Mouse (Mus musculus): ENCODE results near the gene Grm7.

Grm7 gene

GRCm38 (mm10) chr6:111559459-111559858, 914.1 kb downstream of the Grm7 start:
- DNase-seq (ENCODE audit: low spot score in 2 of 2), result no peak

- no peak for DNase-seq (ENCODE audit: low spot score in 2 of 2)
Measured at GRCm38 (mm10) chr6:111561347-111561746, 916.0 kb downstream of the Grm7 start.

GRCm38 (mm10) chr6:111571471-111572088, 926.2 kb downstream of the Grm7 start:
- no peak for DNase-seq (ENCODE audit: low spot score in 2 of 2)

- DNase-seq (ENCODE audit: low spot score in 2 of 2), result no peak
Measured at GRCm38 (mm10) chr6:111584851-111585250, 939.5 kb downstream of the Grm7 start.

GRCm38 (mm10) chr6:111587572-111587971, 942.2 kb downstream of the Grm7 start:
- DNase-seq (ENCODE audit: low spot score in 2 of 2), result no peak

GRCm38 (mm10) chr6:111601892-111602654, 956.7 kb downstream of the Grm7 start:
- DNase-seq (ENCODE audit: low spot score in 2 of 2), result peak; percentile 40 to 59

GRCm38 (mm10) chr6:111610396-111610795, 965.0 kb downstream of the Grm7 start:
- no peak for DNase-seq (ENCODE audit: low spot score in 2 of 2)

- no peak for DNase-seq (ENCODE audit: low spot score in 2 of 2)
Measured at GRCm38 (mm10) chr6:111613834-111614233, 968.5 kb downstream of the Grm7 start.
